Mouse (Mus musculus) stomach, postnatal 0 days (tissue): ENCODE results near the gene Syne3.

Source experiments
- CTCF ChIP-seq: IDR thresholded peaks from 2 replicates; pipeline ENCODE4 v1.5.1; 2016; ENCODE audit warnings: antibody characterized with exemption, low read depth, mild to moderate bottlenecking, moderate library complexity
- EP300 ChIP-seq: optimal IDR thresholded peaks from 2 replicates; pipeline ENCODE3; 2016; ENCODE audit warnings: antibody characterized with exemption

DNA sequence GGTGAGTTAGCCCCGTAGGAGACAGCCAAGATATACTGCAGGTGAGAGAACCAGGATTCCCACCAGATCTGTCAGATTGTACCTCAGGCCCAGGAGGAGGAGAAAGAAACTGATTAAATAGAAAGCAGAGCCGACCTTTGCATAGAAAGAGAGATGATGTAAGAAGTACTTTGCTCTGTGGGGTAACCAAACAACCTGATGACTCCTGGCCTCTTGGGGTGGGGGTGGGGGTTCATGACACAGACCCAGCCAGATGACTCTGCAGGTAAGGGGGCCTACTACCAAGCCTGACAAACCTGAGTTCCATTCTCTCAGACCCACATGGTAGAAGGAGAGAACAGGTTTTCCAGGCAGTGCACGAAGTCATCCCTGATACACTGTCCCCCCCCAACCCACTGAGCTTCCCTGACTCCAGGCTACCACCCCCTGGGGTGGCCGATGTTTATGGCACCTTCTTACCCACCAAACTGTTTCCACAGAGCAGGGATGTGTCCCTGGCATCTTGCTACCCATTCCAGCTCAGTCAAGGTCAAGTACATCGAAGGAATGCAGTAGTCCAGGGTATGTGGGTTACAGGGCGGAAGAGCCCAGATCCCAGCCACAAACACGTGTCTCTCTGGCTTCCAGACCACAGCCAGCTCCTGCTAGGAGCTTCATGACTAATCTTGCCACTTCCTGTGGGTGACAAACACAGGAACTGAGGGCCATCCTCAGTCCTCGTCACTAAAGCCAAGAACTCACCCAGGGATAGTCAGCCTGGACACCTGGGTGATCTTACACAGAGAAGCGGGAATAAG, 8.9 kb downstream of the Syne3 start:
- TF ChIP-seq CTCF (no peak), EP300 (no peak)
